Mouse (Mus musculus) retina, postnatal 7 days (tissue): ENCODE results near the gene Tet2.
"Not testable (repeated sequence)": the region's sequence is repeated elsewhere in the genome, so short reads cannot be mapped to it uniquely, and the experiment has no call there.

Source experiments
- DNase-seq: peaks from one replicate; pipeline ENCODE4 v3.0.0-alpha.2; 2012; ENCODE audit warnings: low read depth, low spot score

Gene Tet2

GRCm38 (mm10) chr3:133544551-133545303, at the start of gene Tet2:
Gene Tet2, minus strand, starts transcription at chr3:133545139.
- DNase-seq = peak; percentile 60

- not testable (repeated sequence) for DNase-seq
Observed at GRCm38 (mm10) chr3:133592995-133593394, 48.1 kb upstream of the Tet2 start.

- no peak for DNase-seq
Observed at GRCm38 (mm10) chr3:133590506-133591152, 45.7 kb upstream of the Tet2 start.

GRCm38 (mm10) chr3:133585010-133585409, 40.1 kb upstream of the Tet2 start:
- DNase-seq = no peak

GRCm38 (mm10) chr3:133583411-133584025, 38.6 kb upstream of the Tet2 start:
- DNase-seq = no peak

- no peak for DNase-seq
Observed at GRCm38 (mm10) chr3:133582969-133583368, 38.0 kb upstream of the Tet2 start.

- DNase-seq = no peak
Observed at GRCm38 (mm10) chr3:133582096-133582495, 37.2 kb upstream of the Tet2 start.

- DNase-seq = no peak
Observed at GRCm38 (mm10) chr3:133581541-133581940, 36.6 kb upstream of the Tet2 start.

- DNase-seq = no peak
Observed at GRCm38 (mm10) chr3:133579671-133580070, 34.7 kb upstream of the Tet2 start.

- no peak for DNase-seq
Observed at GRCm38 (mm10) chr3:133579140-133579539, 34.2 kb upstream of the Tet2 start.

GRCm38 (mm10) chr3:133574969-133575368, 30.0 kb upstream of the Tet2 start:
- DNase-seq = no peak

GRCm38 (mm10) chr3:133571961-133572360, 27.0 kb upstream of the Tet2 start:
- DNase-seq = no peak

GRCm38 (mm10) chr3:133563503-133564205, 18.7 kb upstream of the Tet2 start:
- no peak for DNase-seq

- no peak for DNase-seq
Observed at GRCm38 (mm10) chr3:133559413-133560114, 14.6 kb upstream of the Tet2 start.

- no peak for DNase-seq
Observed at GRCm38 (mm10) chr3:133557602-133558001, 12.7 kb upstream of the Tet2 start.

- no peak for DNase-seq
Observed at GRCm38 (mm10) chr3:133557154-133557553, 12.2 kb upstream of the Tet2 start.

- DNase-seq = no peak
Observed at GRCm38 (mm10) chr3:133555378-133555777, 10.4 kb upstream of the Tet2 start.

GRCm38 (mm10) chr3:133554552-133555067, 9.7 kb upstream of the Tet2 start:
- DNase-seq = no peak

- no peak for DNase-seq
Observed at GRCm38 (mm10) chr3:133554092-133554491, 9.2 kb upstream of the Tet2 start.

- DNase-seq = no peak
Observed at GRCm38 (mm10) chr3:133551941-133552340, 7.0 kb upstream of the Tet2 start.
